Mouse (Mus musculus): Measurements from ENCODE around the gene Gm20815.
"Not testable (repeated sequence)": the region's sequence is repeated elsewhere in the genome, so short reads cannot be mapped to it uniquely, and the experiment has no call there.

Gene Gm20815

GRCm38 (mm10) chrY:8835069-8835468, at the start of gene Gm20815:
Gm20815 (minus strand) TSS chrY:8835169.
- DNase-seq = not testable (repeated sequence)
